Comparison of ENCODE assay signal across 18 mouse cellular contexts in genomic region chr5:111510879-111511231, GRCm38 (mm10).
DNase-seq lines count a peak whose midpoint lies in the region; ATAC-seq and TF ChIP-seq lines count a peak whose summit lies in the region.
"Had no signal": no experiment of that assay in that cellular context is flagged by ENCODE, and none has a peak within 500 bp of the region (broad histone marks: within the 10 kb centered on the region; RNA-seq: fewer than 3 reads in every experiment).

No protein-coding gene starts in this region.

- H3K36me3 ChIP-seq in forebrain, embryonic 12.5 days (replicated peaks), result no peaks in the 10 kb centered on the region
- no peaks in the 10 kb centered on the region for H3K36me3 ChIP-seq in forebrain, embryonic 11.5 days (ENCODE audit: control insufficient read depth, insufficient read depth, low read length)
- H3K36me3 ChIP-seq in liver, embryonic 13.5 days, result no peaks in the 10 kb centered on the region
- H3K36me3 ChIP-seq: embryonic facial prominence, embryonic 13.5 days; limb, embryonic 15.5 days had no signal

- WGBS in forebrain, embryonic 12.5 days, result 60% methylated on average over 6 of the region's 6 CpGs
- 67% methylated on average over 6 of the region's 6 CpGs for WGBS in forebrain, embryonic 11.5 days
- WGBS in liver, embryonic 13.5 days (ENCODE audit: insufficient replicate concordance), result 43% methylated on average over 6 of the region's 6 CpGs
- 55% methylated on average over 6 of the region's 6 CpGs for WGBS in lung, adult 2 months

- TF ChIP-seq POLR2A in lung, adult 2 months (IDR thresholded peaks at IDR 0.05; ENCODE audit: borderline replicate concordance, extremely low read depth, low read depth, low read length), result no peak

- no peak for ATAC-seq in forebrain, embryonic 12.5 days (ENCODE audit: low FRiP score)
- no peak for ATAC-seq in forebrain, embryonic 11.5 days (replicated peaks; ENCODE audit: low FRiP score)
- ATAC-seq in liver, embryonic 13.5 days (ENCODE audit: low read depth), result no peak
- ATAC-seq: intestine, embryonic 16.5 days had no signal

- no peaks in the 10 kb centered on the region for H3K27me3 ChIP-seq in forebrain, embryonic 12.5 days
- H3K27me3 ChIP-seq in forebrain, embryonic 11.5 days (ENCODE audit: control insufficient read depth, insufficient read depth, low read length), result no peaks in the 10 kb centered on the region
- peaks cover 14% of the 10 kb centered on the region for H3K27me3 ChIP-seq in liver, embryonic 13.5 days

- no peak overlapping the region for H3K4me3 ChIP-seq in forebrain, embryonic 12.5 days (replicated peaks)
- H3K4me3 ChIP-seq in forebrain, embryonic 11.5 days (ENCODE audit: low read depth, low read length), result no peak overlapping the region
- H3K4me3 ChIP-seq in liver, embryonic 13.5 days (replicated peaks), result no peak overlapping the region
- H3K4me3 ChIP-seq in lung, adult 2 months (replicated peaks; ENCODE audit: extremely low read depth, low read depth, low read length), result no peak overlapping the region
- H3K4me3 ChIP-seq: embryonic facial prominence, embryonic 13.5 days; heart, adult 2 months; limb, embryonic 15.5 days; myocyte had no signal

- no peak overlapping the region for H3K9ac ChIP-seq in forebrain, embryonic 12.5 days
- H3K9ac ChIP-seq in forebrain, embryonic 11.5 days (ENCODE audit: low read length), result no peak overlapping the region
- no peak overlapping the region for H3K9ac ChIP-seq in liver, embryonic 13.5 days
- H3K9ac ChIP-seq: embryonic facial prominence, embryonic 13.5 days; limb, embryonic 15.5 days had no signal

- DNase-seq in forebrain, embryonic 11.5 days (ENCODE audit: low spot score), result no peak
- no peak for DNase-seq in liver, embryonic 13.5 days
- DNase-seq in liver, result no peak
- DNase-seq in 416B (ENCODE audit: low read depth), result peak; percentile 86
- peak; percentile 36 for DNase-seq in induced T-regulatory cell, adult 2 months (ENCODE audit: low read depth)
- no peak for DNase-seq in left cerebral cortex, adult 9 months (ENCODE audit: low spot score in 2 of 2)
- no peak for DNase-seq in lung, adult 2 months
- DNase-seq: adrenal gland, adult 2 months; cerebellum, adult 2 months; heart, adult 2 months; heart, postnatal 36 days; kidney, postnatal 10 days had no signal

- H3K4me1 ChIP-seq in forebrain, embryonic 12.5 days, result peaks cover 89% of the 10 kb centered on the region
- H3K4me1 ChIP-seq in forebrain, embryonic 11.5 days (replicated peaks; ENCODE audit: control insufficient read depth, insufficient read depth, low read length), result peaks cover 40% of the 10 kb centered on the region
- H3K4me1 ChIP-seq in liver, embryonic 13.5 days (replicated peaks), result peaks cover 62% of the 10 kb centered on the region
- peaks cover 11% of the 10 kb centered on the region for H3K4me1 ChIP-seq in lung, adult 2 months (ENCODE audit: control insufficient read depth, insufficient read depth, low read length)

- no peaks in the 10 kb centered on the region for H3K9me3 ChIP-seq in forebrain, embryonic 12.5 days
- H3K9me3 ChIP-seq in forebrain, embryonic 11.5 days (ENCODE audit: control insufficient read depth, low read length), result no peaks in the 10 kb centered on the region
- no peaks in the 10 kb centered on the region for H3K9me3 ChIP-seq in liver, embryonic 13.5 days (replicated peaks)
- H3K9me3 ChIP-seq: embryonic facial prominence, embryonic 13.5 days; limb, embryonic 15.5 days had no signal

- H3K27ac ChIP-seq in forebrain, embryonic 12.5 days, result peak overlapping the region; percentile 31; the same call in 1 of the 2 replicates
- no peak overlapping the region for H3K27ac ChIP-seq in forebrain, embryonic 11.5 days (ENCODE audit: low read depth, low read length)
- peak overlapping the region; percentile 21; the same call in 1 of the 2 replicates for H3K27ac ChIP-seq in liver, embryonic 13.5 days
- H3K27ac ChIP-seq: embryonic facial prominence, embryonic 13.5 days; limb, embryonic 15.5 days; stomach, postnatal 0 days had no signal

- TF ChIP-seq CTCF in lung, adult 2 months (IDR thresholded peaks at IDR 0.05; ENCODE audit: insufficient read depth, low read length), result no peak

- H3K4me2 ChIP-seq in forebrain, embryonic 12.5 days, result no peak overlapping the region
- H3K4me2 ChIP-seq in forebrain, embryonic 11.5 days (ENCODE audit: low read depth, low read length, severe bottlenecking), result no peak overlapping the region
- H3K4me2 ChIP-seq in liver, embryonic 13.5 days, result no peak overlapping the region
- H3K4me2 ChIP-seq: embryonic facial prominence, embryonic 13.5 days; limb, embryonic 15.5 days had no signal

Comparison
In these comparisons a context has a peak if more than half of its experiments do, and no peak if none do; other contexts are left out.
1. DNase-seq: peak in 416B (single experiment) and induced T-regulatory cell, adult 2 months (single experiment); none in forebrain, embryonic 11.5 days (single experiment), liver, embryonic 13.5 days (single experiment), liver (single experiment), left cerebral cortex, adult 9 months (0 of 2) and lung, adult 2 months (single experiment).